Mouse (Mus musculus): ENCODE data around the gene Rhof.
A peak's percentile ranks its signal among the peaks of the same experiment; 100 is the strongest.

The Rhof gene

GRCm38 (mm10) chr5:123110296-123110721 lies 22.2 kb downstream of the Rhof start:
- DNase-seq (ENCODE audit: extremely low spot score), result no peak

DNA sequence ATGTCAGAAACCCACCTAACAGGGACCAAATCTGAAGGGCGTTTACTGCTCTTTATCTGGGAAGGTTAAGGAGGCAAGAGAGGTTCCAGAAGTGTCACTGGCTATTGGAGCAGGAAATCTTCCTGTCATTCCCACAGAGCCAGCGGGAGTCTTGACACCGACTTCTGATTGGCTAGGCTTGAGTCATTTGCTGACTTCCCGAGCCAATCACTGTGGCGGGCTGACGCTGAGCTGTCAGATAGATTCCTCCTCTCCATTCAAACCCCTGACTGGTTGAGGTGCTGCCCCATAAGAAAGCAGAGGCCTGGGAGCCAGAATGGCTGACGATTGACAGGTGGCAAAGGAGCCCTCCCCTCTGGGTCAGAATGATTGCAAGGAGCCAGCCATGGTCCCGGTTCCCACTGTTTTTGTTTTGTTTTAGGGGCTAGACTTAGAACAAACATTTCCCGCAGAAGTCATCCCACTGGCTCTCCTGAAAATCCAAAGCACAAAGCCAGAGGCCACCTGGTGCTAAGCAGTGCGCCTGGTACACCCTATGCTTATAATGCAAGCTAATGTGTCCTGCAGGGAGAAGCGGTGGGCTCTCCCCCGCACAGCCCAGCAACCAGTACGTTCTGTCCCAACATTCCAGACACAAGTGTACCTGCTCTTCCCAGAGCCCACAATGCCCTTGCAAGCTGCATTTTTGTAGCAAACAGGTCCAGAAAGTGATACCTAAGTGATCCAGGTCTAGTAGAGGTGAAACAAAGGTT lies 22.9 kb downstream of the Rhof start:
- DNase-seq (ENCODE audit: extremely low spot score), result peak; percentile 43

GRCm38 (mm10) chr5:123104769-123105168 lies 27.7 kb downstream of the Rhof start:
- DNase-seq (ENCODE audit: extremely low spot score), result no peak

GRCm38 (mm10) chr5:123103556-123103955 lies 28.9 kb downstream of the Rhof start:
- DNase-seq (ENCODE audit: extremely low spot score), result no peak

GRCm38 (mm10) chr5:123102376-123102775 lies 30.1 kb downstream of the Rhof start:
- no peak for DNase-seq (ENCODE audit: extremely low spot score)

GRCm38 (mm10) chr5:123098487-123098886 lies 34.0 kb downstream of the Rhof start:
- no peak for DNase-seq (ENCODE audit: extremely low spot score)

DNA sequence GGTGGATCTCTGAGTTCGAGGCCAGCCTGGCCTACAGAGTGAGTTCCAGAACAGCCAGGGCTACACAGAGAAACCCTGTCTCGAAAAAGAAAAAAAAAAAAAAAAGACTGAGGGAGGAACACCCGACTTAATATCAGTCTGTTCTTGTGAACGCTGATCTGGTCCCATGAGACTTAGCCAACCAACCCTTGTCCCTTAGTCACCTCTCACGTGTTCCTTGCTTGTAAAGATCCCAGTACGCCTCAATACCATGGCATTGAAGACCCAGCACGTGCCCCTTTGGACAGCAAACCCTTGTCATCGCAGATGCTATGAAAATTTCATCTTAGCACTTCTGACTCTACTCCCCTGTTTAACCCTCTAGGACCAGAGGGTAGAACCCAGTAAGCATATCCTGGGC lies 36.2 kb downstream of the Rhof start:
- no peak for DNase-seq (ENCODE audit: extremely low spot score)

DNA sequence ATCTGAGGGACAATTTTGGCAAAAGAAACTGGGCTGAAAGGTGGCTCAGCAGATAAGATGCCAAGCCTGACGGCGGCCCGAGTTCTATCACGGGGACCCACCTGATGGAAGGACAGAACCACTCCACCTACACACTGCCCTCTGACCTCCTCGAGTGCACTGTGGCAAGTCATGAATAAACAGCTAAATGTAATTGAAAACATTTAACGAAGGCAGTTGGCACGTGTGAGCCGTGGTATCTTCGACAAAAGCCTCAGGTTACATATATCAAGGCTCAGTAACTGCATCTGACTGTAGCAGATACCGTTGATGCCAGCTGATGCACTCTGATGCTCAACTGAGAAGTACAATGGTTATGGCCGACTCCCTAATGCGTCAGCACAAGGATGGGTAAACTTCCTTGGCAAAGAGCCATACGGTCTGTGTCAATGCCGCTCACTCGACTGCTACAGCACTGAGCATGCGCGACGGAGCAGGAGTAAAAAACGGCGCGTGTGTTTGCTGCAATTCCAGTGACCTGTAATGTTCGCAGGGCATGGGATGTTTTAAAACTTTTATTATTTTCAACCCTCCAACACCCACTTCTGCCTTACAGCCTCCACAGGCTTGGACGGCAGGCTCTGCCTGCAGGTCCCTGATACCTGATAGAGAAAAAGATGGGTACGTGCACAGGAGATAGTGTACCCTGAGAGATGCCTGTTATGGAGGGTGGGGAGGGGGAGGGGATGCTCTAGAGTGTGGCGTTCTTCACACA lies 38.1 kb downstream of the Rhof start:
- DNase-seq (ENCODE audit: extremely low spot score), result no peak

DNA sequence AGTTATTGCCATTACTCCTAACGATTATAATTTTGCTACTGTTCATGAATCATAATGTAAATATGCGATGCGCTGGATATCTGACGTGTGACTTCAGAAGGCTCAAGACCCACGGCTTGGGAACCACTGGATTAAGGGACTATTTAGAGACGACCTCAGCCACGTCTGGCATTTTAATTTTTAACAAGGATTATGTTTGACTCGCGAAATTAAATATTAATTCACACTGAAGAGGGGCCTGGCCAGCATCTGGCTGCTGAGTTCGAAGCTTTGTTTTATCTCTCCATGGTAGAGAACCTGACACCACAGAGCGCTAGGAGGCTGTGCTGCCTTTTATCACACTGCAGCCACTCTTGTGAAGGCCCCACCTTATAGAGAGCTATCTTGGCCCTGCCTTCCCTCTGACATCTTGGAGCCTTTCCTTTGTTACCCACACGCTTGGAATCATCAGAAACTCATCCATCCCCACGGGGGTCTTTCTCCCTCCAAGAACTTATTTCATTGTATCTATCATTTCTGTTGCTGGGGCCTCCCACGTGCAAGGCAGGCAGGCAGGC lies 39.3 kb downstream of the Rhof start:
- DNase-seq (ENCODE audit: extremely low spot score), result no peak

- no peak for DNase-seq (ENCODE audit: extremely low spot score)
These were observed 41.8 kb downstream of the Rhof start for GRCm38 (mm10) chr5:123090560-123091306.

GRCm38 (mm10) chr5:123088784-123089183 lies 43.7 kb downstream of the Rhof start:
- DNase-seq (ENCODE audit: extremely low spot score), result no peak

- no peak for DNase-seq (ENCODE audit: extremely low spot score)
These were observed 46.0 kb downstream of the Rhof start for GRCm38 (mm10) chr5:123086501-123086900.

DNA sequence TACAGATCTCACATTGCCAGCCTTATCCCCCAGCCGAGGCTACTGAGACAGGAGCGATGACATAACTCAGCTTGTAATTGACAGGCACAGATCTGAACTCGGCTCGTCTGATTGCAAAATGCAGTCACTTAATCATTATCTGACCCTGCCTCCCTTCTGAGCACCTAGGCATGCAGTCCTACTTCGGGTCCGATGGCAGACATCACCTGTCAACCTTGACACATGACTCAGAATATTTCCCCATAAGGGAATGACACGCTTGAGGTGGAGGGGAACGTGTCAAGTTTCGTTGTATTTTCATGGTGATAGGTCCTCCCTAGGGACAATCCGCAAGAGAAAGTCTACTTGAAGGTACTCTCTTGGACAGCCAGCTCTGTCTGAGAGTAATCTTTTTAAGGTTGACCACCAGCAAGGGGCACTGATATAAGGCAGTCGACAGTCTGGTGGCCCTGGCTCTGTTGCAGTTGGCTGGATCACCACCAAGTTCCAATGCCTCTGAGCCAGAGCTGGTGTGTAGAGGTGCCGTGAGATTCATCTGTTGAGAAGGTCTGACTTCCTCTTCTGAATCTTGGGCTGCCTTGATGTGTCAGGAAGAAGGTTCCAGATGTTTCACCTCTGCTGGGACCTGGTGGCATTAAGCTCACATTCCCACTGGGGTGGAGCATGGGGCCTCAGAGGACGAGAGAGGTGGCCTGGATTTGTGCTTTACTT lies 49.0 kb downstream of the Rhof start:
- no peak for DNase-seq (ENCODE audit: extremely low spot score)

DNA sequence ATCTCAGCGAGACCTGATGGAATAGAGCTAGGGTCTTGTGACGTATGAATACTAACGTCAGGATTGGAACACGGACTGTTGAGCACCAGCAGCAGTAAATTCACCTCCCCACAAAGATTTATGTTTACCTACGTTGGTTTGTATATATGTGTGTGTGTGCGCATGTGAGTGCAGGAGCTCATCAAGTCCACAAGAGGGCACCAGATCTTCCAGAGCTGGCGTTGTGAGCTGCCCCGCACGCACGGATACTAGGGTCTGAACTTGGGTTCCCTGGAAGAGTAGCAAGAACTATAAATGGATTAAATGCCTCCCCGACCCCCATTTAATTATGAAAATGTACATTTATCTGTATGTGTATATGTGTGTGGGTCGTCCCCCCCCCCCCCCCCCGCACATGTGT lies 52.0 kb downstream of the Rhof start:
- no peak for DNase-seq (ENCODE audit: extremely low spot score)

GRCm38 (mm10) chr5:123080041-123080440 lies 52.5 kb downstream of the Rhof start:
- no peak for DNase-seq (ENCODE audit: extremely low spot score)

GRCm38 (mm10) chr5:123079568-123079967 lies 52.9 kb downstream of the Rhof start:
- DNase-seq (ENCODE audit: extremely low spot score), result no peak

GRCm38 (mm10) chr5:123076419-123077281 lies 55.8 kb downstream of the Rhof start:
- no peak for DNase-seq (ENCODE audit: extremely low spot score)

GRCm38 (mm10) chr5:123075576-123076418 lies 56.7 kb downstream of the Rhof start:
- peak; percentile 90 for DNase-seq (ENCODE audit: extremely low spot score)

DNA sequence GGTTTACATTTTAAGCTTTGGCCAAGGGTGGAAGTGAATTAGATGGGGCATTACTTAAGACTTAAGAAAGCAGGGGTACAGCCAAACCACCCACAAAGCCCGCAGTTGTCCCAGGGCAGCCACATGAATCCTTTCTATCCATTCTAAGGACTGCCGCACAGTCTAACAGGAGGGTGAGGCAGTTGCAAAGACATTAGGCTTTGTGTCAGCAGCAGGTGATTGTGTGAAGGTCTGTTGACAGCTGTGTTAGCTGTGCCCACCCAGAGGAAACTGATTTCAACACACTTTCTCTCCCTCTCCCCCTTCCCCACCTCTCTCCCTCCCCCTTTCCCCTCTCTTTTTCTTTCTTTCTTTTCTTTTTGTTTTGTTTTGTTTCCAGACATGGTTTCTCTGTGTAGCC lies 63.8 kb downstream of the Rhof start:
- DNase-seq (ENCODE audit: extremely low spot score), result no peak

DNA sequence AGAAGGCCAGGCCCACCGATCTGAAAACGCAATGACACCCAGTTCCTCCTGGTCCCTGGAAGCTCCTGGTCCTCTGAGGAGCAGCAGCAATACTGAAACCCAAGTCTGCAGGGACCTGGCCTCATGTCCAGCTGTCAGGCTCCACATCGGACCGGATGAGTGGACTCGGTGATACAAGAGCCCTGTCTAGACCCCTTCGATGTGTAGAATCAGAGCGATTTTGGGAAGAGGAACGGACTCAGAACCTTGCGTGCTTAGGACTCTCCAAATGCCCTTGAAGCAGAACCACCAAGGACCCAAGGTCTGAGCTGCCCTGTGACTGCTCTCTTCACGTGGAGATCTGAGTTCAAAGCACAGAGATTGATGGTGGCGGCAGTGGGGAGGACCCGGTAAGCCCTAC lies 64.4 kb downstream of the Rhof start, which contains the start of gene Tmem120b:
Gene Tmem120b, plus strand, starts transcription at position 301 of the 400 bp plus-strand sequence.
- DNase-seq (ENCODE audit: extremely low spot score), result no peak

Data from embryo, embryonic 9.5 days (tissue).